Mouse (Mus musculus): ENCODE measurements around the gene Eif2b4.
"Not testable (repeated sequence)": the region's sequence is repeated elsewhere in the genome, so short reads cannot be mapped to it uniquely, and the experiment has no call there.

Eif2b4 gene

GRCm38 (mm10) chr5:31192939-31193630, at the start of gene Eif2b4, which contains the start of gene Snx17:
Gene Eif2b4 (minus strand): TSS chr5:31193430.
Gene Snx17 (plus strand): TSS chr5:31193227.
- peak; percentile 99 to 100 for DNase-seq (ENCODE audit: low spot score in 2 of 2)

GRCm38 (mm10) chr5:31242191-31242590, 49.0 kb upstream of the Eif2b4 start:
- DNase-seq (ENCODE audit: low spot score in 2 of 2): no peak

- DNase-seq (ENCODE audit: low spot score in 2 of 2): no peak
Observed at GRCm38 (mm10) chr5:31241522-31242034, 48.3 kb upstream of the Eif2b4 start.

GRCm38 (mm10) chr5:31240637-31241521, 47.6 kb upstream of the Eif2b4 start, which contains the start of the genes Nrbp1 and Gm9970:
Gene Nrbp1 (plus strand): TSS chr5:31240864.
Gene Gm9970 (minus strand): TSS chr5:31241232.
- peak; percentile 90 to 95 for DNase-seq (ENCODE audit: low spot score in 2 of 2)

- no peak for DNase-seq (ENCODE audit: low spot score in 2 of 2)
Observed at GRCm38 (mm10) chr5:31226641-31227040, 33.4 kb upstream of the Eif2b4 start.

GRCm38 (mm10) chr5:31222696-31223095, 29.5 kb upstream of the Eif2b4 start:
- no peak for DNase-seq (ENCODE audit: low spot score in 2 of 2)

- DNase-seq (ENCODE audit: low spot score in 2 of 2): no peak
Observed at GRCm38 (mm10) chr5:31221304-31221945, 28.2 kb upstream of the Eif2b4 start.

- peak; percentile 98 for DNase-seq (ENCODE audit: low spot score in 2 of 2)
Observed at GRCm38 (mm10) chr5:31220448-31221303, 27.4 kb upstream of the Eif2b4 start, which contains the start of gene Ppm1g. Gene Ppm1g (minus strand): TSS chr5:31220687.

GRCm38 (mm10) chr5:31219911-31220447, 26.7 kb upstream of the Eif2b4 start:
- no peak for DNase-seq (ENCODE audit: low spot score in 2 of 2)

GRCm38 (mm10) chr5:31219474-31219873, 26.2 kb upstream of the Eif2b4 start:
- DNase-seq (ENCODE audit: low spot score in 2 of 2): no peak

GRCm38 (mm10) chr5:31219070-31219469, 25.8 kb upstream of the Eif2b4 start:
- no peak for DNase-seq (ENCODE audit: low spot score in 2 of 2)

GRCm38 (mm10) chr5:31218294-31218693, 25.1 kb upstream of the Eif2b4 start:
- DNase-seq (ENCODE audit: low spot score in 2 of 2): no peak

- DNase-seq (ENCODE audit: low spot score in 2 of 2): not testable (repeated sequence)
Observed at GRCm38 (mm10) chr5:31216554-31216953, 23.3 kb upstream of the Eif2b4 start.

GRCm38 (mm10) chr5:31204421-31204820, 11.2 kb upstream of the Eif2b4 start:
- no peak for DNase-seq (ENCODE audit: low spot score in 2 of 2)

- no peak for DNase-seq (ENCODE audit: low spot score in 2 of 2)
Observed at GRCm38 (mm10) chr5:31203866-31204265, 10.6 kb upstream of the Eif2b4 start.

GRCm38 (mm10) chr5:31202933-31203332, 9.7 kb upstream of the Eif2b4 start:
- DNase-seq (ENCODE audit: low spot score in 2 of 2): no peak

GRCm38 (mm10) chr5:31201742-31202590, 8.7 kb upstream of the Eif2b4 start, which contains the start of gene Zfp513:
Gene Zfp513 (minus strand): TSS chr5:31202303.
- DNase-seq (ENCODE audit: low spot score in 2 of 2): peak; percentile 88 to 96

GRCm38 (mm10) chr5:31201042-31201741, 8.0 kb upstream of the Eif2b4 start:
- DNase-seq (ENCODE audit: low spot score in 2 of 2): no peak

GRCm38 (mm10) chr5:31200327-31200768, 7.1 kb upstream of the Eif2b4 start:
- no peak for DNase-seq (ENCODE audit: low spot score in 2 of 2)

All from urinary bladder, postnatal 36 days (tissue).